Mouse (Mus musculus) hindbrain, postnatal 0 days (tissue): ENCODE measurements around the gene Rgs10. TPM values are rescaled to one million over a fixed set of nuclear protein-coding genes. Genes with fewer than 3 reads are reported as not detected.

Experiments
- ATAC-seq: fragments of 200-750 bp; cut with Nextera tagmentation; 2 replicates; pipeline ENCODE4 v1.8.0; 2017; ENCODE audit warnings: mild to moderate bottlenecking, moderate TSS enrichment, moderate library complexity
- DNase-seq: peaks from one replicate; pipeline ENCODE4 v3.0.0-alpha.2; 2015; ENCODE audit warnings: low spot score
- H3K27ac ChIP-seq: fragments of 300-500 bp; sonication (generic); 2 replicates; pipeline ENCODE4 v1.5.1; 2014; ENCODE audit warnings: mild to moderate bottlenecking
- H3K27me3 ChIP-seq: fragments of 300-500 bp; sonication (generic); 2 replicates; pipeline ENCODE4 v1.6.1; 2014; ENCODE audit warnings: low read length, mixed read lengths; ENCODE audit not compliant: insufficient read depth
- H3K36me3 ChIP-seq: fragments of 300-500 bp; sonication (generic); 2 replicates; pipeline ENCODE4 v1.6.1; 2014; ENCODE audit warnings: low read length, mixed read lengths; ENCODE audit not compliant: insufficient read depth
- H3K4me1 ChIP-seq: fragments of 300-500 bp; sonication (generic); 2 replicates; pipeline ENCODE4 v1.6.1; 2014; ENCODE audit warnings: antibody characterized with exemption, low read length, mixed read lengths; ENCODE audit not compliant: insufficient read depth
- H3K4me2 ChIP-seq: fragments of 300-500 bp; sonication (generic); 2 replicates; pipeline ENCODE4 v1.6.1; 2014; ENCODE audit warnings: low read depth, mild to moderate bottlenecking, low read length, moderate library complexity, mixed read lengths
- H3K4me3 ChIP-seq: fragments of 300-500 bp; sonication (generic); 2 replicates; pipeline ENCODE4 v1.5.1; 2014; ENCODE audit warnings: low read length
- H3K9ac ChIP-seq: fragments of 300-500 bp; sonication (generic); replicated peaks from 2 replicates; pipeline ENCODE4 v1.6.1; 2014; ENCODE audit warnings: mild to moderate bottlenecking, low read length, moderate library complexity, mixed read lengths
- H3K9me3 ChIP-seq: fragments of 300-500 bp; sonication (generic); 2 replicates; pipeline ENCODE4 v1.6.1; 2016; ENCODE audit warnings: low read length, mixed read lengths
- CTCF ChIP-seq: IDR thresholded peaks from 2 replicates; pipeline ENCODE4 v1.5.1; 2016; ENCODE audit warnings: antibody characterized with exemption, control low read depth, low read depth
- WGBS: fragments of 180-500 bp; shearing (Covaris S2); extraction: QIAGEN DNeasy Blood & Tissue Kit; methylation state at CpG from one replicate; pipeline ENCODE4 v1.1.7; 2014; 5-methylcytosine and 5-hydroxymethylcytosine counted together
- polyA plus RNA-seq: library from polyadenylated mRNA; unstranded; fragments of >200 nt; fragmentation: Nextera tagmentation; extraction: Ambion mirVana; gene quantifications from 2 replicates; pipeline ENCODE4 v1.2.1, GENCODE M21; 2015
- total RNA-seq: library from RNA; depleted of rRNA; stranded (reverse); fragments of >200 nt; gene quantifications from 2 replicates; pipeline ENCODE4 v1.2.3, GENCODE M21; 2014

Rgs10 gene
- total and polyA plus RNA-seq, 2 experiments from 2014 or later = 35.4 to 101 TPM

- H3K4me1 ChIP-seq = no peaks in the 10 kb centered on the region
- H3K36me3 ChIP-seq = no peaks in the 10 kb centered on the region
- H3K9ac ChIP-seq = no peak overlapping the region
- 77% methylated on average over 10 of the region's 10 CpGs for WGBS
- H3K27ac ChIP-seq = no peak overlapping the region
- no peaks in the 10 kb centered on the region; the same call in 1 of the 2 replicates for H3K27me3 ChIP-seq
- TF ChIP-seq CTCF = no peak
- no peaks in the 10 kb centered on the region for H3K9me3 ChIP-seq
- H3K4me3 ChIP-seq = no peak overlapping the region
- ATAC-seq = no peak
- no peak overlapping the region for H3K4me2 ChIP-seq
- DNase-seq = no peak
These were observed 6.3 kb downstream of the Rgs10 start for GRCm38 (mm10) chr7:128412071-128412833.

GRCm38 (mm10) chr7:128410708-128411413, 7.7 kb downstream of the Rgs10 start:
- Histone ChIP-seq H3K27ac (no peak overlapping the region), H3K27me3 (no peaks in the 10 kb centered on the region; the same call in 1 of the 2 replicates), H3K9ac (no peak overlapping the region), H3K4me1 (no peaks in the 10 kb centered on the region), H3K9me3 (no peaks in the 10 kb centered on the region), H3K4me3 (no peak overlapping the region), H3K36me3 (no peaks in the 10 kb centered on the region), H3K4me2 (no peak overlapping the region)
- ATAC-seq (no peak), DNase-seq (no peak)
- WGBS = 69% methylated on average over 11 of the region's 11 CpGs
- no peak for TF ChIP-seq CTCF

- Histone ChIP-seq H3K9ac (no peak overlapping the region), H3K9me3 (no peaks in the 10 kb centered on the region), H3K27ac (no peak overlapping the region), H3K36me3 (no peaks in the 10 kb centered on the region), H3K4me3 (no peak overlapping the region), H3K27me3 (no peaks in the 10 kb centered on the region), H3K4me1 (no peaks in the 10 kb centered on the region), H3K4me2 (no peak overlapping the region)
- ATAC-seq (no peak), DNase-seq (peak; percentile 7)
- TF ChIP-seq CTCF = peak; percentile 50
- WGBS = 93% methylated on average over 5 of the region's 5 CpGs
These were observed 10.3 kb downstream of the Rgs10 start for GRCm38 (mm10) chr7:128408265-128408664.

- Histone ChIP-seq H3K27ac (no peak overlapping the region), H3K27me3 (no peaks in the 10 kb centered on the region), H3K36me3 (peaks cover 4% of the 10 kb centered on the region; the same call in 1 of the 2 replicates), H3K4me1 (no peaks in the 10 kb centered on the region), H3K9ac (no peak overlapping the region), H3K9me3 (no peaks in the 10 kb centered on the region), H3K4me2 (no peak overlapping the region), H3K4me3 (no peak overlapping the region)
- ATAC-seq (no peak), DNase-seq (no peak)
- TF ChIP-seq CTCF = no peak
- 87% methylated on average over 6 of the region's 6 CpGs for whole genome bisulfite sequencing
These were observed 14.6 kb downstream of the Rgs10 start for GRCm38 (mm10) chr7:128403988-128404387.

- H3K9me3 ChIP-seq = no peaks in the 10 kb centered on the region
- H3K27me3 ChIP-seq = no peaks in the 10 kb centered on the region
- H3K27ac ChIP-seq = no peak overlapping the region
- TF ChIP-seq CTCF = no peak
- peaks cover 4% of the 10 kb centered on the region; the same call in 1 of the 2 replicates for H3K36me3 ChIP-seq
- H3K9ac ChIP-seq = no peak overlapping the region
- H3K4me1 ChIP-seq = no peaks in the 10 kb centered on the region
- 83% methylated on average over 6 of the region's 6 CpGs for WGBS
- no peak overlapping the region for H3K4me2 ChIP-seq
- DNase-seq = no peak
- no peak for ATAC-seq
- H3K4me3 ChIP-seq = no peak overlapping the region
These were observed 15.0 kb downstream of the Rgs10 start for GRCm38 (mm10) chr7:128403586-128403985.

- no peak for TF ChIP-seq CTCF
- ATAC-seq = no peak
- H3K9ac ChIP-seq = no peak overlapping the region
- no peaks in the 10 kb centered on the region for H3K27me3 ChIP-seq
- peaks cover 4% of the 10 kb centered on the region; the same call in 1 of the 2 replicates for H3K36me3 ChIP-seq
- H3K9me3 ChIP-seq = no peaks in the 10 kb centered on the region
- 83% methylated on average over 10 of the region's 10 CpGs for WGBS
- H3K4me2 ChIP-seq = no peak overlapping the region
- H3K4me1 ChIP-seq = no peaks in the 10 kb centered on the region
- H3K4me3 ChIP-seq = no peak overlapping the region
- no peak overlapping the region for H3K27ac ChIP-seq
- no peak for DNase-seq
These were observed 15.4 kb downstream of the Rgs10 start for GRCm38 (mm10) chr7:128403128-128403527.
